Mouse (Mus musculus) liver, embryonic 15.5 days (tissue): ENCODE results near the gene Nr1d1. TPM values are rescaled to one million over a fixed set of nuclear protein-coding genes. Genes with fewer than 3 reads are reported as not detected.
"Not testable (repeated sequence)": the region's sequence is repeated elsewhere in the genome, so short reads cannot be mapped to it uniquely, and the experiment has no call there.

Experiments used
- ATAC-seq: fragments of 200-750 bp; cut with Nextera tagmentation; 2 replicates; pipeline ENCODE4 v1.8.0; 2017; ENCODE audit warnings: moderate number of reproducible peaks, mild to moderate bottlenecking, moderate library complexity; ENCODE audit not compliant: insufficient read depth
- H3K27ac ChIP-seq: fragments of 300-500 bp; sonication (generic); replicated peaks from 2 replicates; pipeline ENCODE4 v1.5.1; 2015; ENCODE audit warnings: mild to moderate bottlenecking, inconsistent platforms
- H3K27me3 ChIP-seq: fragments of 300-500 bp; sonication (generic); 2 replicates; pipeline ENCODE4 v1.6.1; 2015; ENCODE audit warnings: mild to moderate bottlenecking, inconsistent platforms
- H3K36me3 ChIP-seq: fragments of 300-500 bp; sonication (generic); replicated peaks from 2 replicates; pipeline ENCODE4 v1.6.1; 2015; ENCODE audit warnings: moderate library complexity, mild to moderate bottlenecking, inconsistent platforms
- H3K4me1 ChIP-seq: fragments of 300-500 bp; sonication (generic); replicated peaks from 2 replicates; pipeline ENCODE4 v1.6.1; 2015; ENCODE audit warnings: inconsistent platforms
- H3K4me2 ChIP-seq: fragments of 300-500 bp; sonication (generic); 2 replicates; pipeline ENCODE4 v1.6.1; 2015; ENCODE audit warnings: moderate library complexity, mild to moderate bottlenecking, inconsistent platforms
- H3K4me3 ChIP-seq: fragments of 300-500 bp; sonication (generic); replicated peaks from 2 replicates; pipeline ENCODE4 v1.5.1; 2015; ENCODE audit warnings: mild to moderate bottlenecking, inconsistent platforms
- H3K9ac ChIP-seq: fragments of 300-500 bp; sonication (generic); 2 replicates; pipeline ENCODE4 v1.6.1; 2015; ENCODE audit warnings: moderate library complexity, mild to moderate bottlenecking, inconsistent platforms
- H3K9me3 ChIP-seq: fragments of 300-500 bp; sonication (generic); replicated peaks from 2 replicates; pipeline ENCODE4 v1.6.1; 2016; ENCODE audit warnings: inconsistent platforms
- WGBS: fragments of 180-500 bp; shearing (Covaris S2); methylation state at CpG from one replicate; pipeline ENCODE4 v1.1.7; 2015; ENCODE audit warnings: mixed read lengths; ENCODE audit not compliant: insufficient replicate concordance; 5-methylcytosine and 5-hydroxymethylcytosine counted together
- polyA plus RNA-seq: library from polyadenylated mRNA; unstranded; fragments of >200 nt; fragmentation: Nextera tagmentation; extraction: Ambion mirVana; gene quantifications from 2 replicates; pipeline ENCODE4 v1.2.1, GENCODE M21; 2015

The Nr1d1 gene
- polyA plus RNA-seq, 1 experiment from 2014 or later, result 0.63 TPM

DNA sequence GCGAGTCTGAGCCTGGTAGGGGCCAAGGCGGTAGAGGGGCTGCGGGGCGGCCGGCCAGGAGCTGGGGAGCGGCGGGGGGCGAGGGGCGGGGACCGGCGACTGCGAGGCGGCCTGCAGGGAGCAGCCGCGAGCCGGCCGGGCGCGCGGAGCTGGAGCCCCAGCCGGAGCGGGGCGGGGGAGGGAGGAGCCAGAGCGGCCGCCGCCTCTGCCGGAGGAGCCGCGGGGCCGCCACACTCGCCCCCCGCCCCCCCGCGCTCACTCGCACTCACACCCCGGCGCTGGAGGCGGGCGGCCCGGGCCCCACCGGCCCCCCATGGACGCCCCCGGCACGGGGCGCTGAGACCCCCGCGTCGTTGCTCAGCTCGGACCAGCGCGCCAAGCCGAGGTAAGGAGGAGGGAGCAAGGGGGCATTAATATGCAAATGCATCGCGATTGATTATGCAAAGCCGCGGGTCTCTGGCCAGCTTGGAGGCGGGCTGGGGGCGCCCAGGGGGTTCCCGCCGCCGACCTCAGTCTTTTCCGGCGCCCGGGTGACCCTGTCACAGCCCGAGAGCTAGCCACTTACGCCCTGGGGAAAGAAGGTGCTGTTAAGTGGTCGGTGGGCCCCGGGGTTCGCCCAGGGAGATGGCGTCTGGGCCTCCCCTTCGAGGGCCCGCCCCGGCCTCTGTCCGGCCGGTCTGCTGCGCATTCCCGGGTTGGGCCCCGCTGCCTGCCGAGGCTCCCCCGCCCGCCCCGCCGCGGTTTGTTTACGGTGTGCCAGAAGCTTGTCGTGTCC lies 33.3 kb downstream of the Nr1d1 start:
- H3K4me1 ChIP-seq, result peaks cover 89% of the 10 kb centered on the region
- WGBS, result under 1% methylated on average over 66 of the region's 86 CpGs

DNA sequence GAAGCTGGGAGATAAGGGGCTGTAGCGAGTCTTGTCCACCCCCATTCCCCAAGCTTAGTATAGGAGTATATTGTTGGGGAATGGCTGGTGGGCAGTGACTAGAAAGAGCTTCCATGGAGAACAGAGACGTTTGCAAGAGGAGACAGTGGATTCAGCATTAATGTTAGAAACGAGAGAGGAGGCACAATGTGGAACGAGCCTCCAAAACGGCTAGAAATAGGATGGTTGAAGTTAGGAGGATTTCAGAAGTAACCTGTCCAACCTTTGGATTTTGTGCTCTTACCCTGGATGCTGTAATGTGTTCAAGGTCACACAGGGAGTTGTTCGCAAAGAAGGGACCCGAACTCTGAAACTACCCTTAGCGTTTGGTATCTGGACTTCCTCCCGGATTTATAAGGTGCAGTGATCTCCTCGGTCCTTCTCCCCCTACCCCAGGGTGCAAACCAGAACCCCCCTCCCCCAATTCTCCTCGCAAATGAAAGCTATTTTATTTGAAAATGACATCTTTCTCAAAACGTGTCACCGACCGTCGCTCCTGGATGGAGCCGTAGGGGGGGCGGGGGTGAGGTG lies 34.0 kb downstream of the Nr1d1 start:
- H3K9ac ChIP-seq, result peak overlapping the region; percentile 88
- peak overlapping the region; percentile 91 for H3K27ac ChIP-seq
- peak overlapping the region; percentile 99 for H3K4me2 ChIP-seq
- no peaks in the 10 kb centered on the region for H3K9me3 ChIP-seq
- peak overlapping the region; percentile 88 for H3K4me3 ChIP-seq
- H3K27me3 ChIP-seq, result no peaks in the 10 kb centered on the region
- WGBS, result under 1% methylated on average over 17 of the region's 17 CpGs
- peaks cover 82% of the 10 kb centered on the region for H3K4me1 ChIP-seq
- 0 out of 2 replicates have a peak, but pooled peaks cover 2% of the 10 kb centered on the region for H3K36me3 ChIP-seq
- peak; percentile 5; the same call in 1 of the 2 replicates for ATAC-seq

More for the DNA sequence above, 33.3 kb downstream of the Nr1d1 start:
- ATAC-seq, result peak; percentile 73
- no peaks in the 10 kb centered on the region for H3K27me3 ChIP-seq
- H3K9me3 ChIP-seq, result no peaks in the 10 kb centered on the region
- peak overlapping the region; percentile 91 for H3K27ac ChIP-seq
- H3K4me3 ChIP-seq, result peak overlapping the region; percentile 88
- H3K4me2 ChIP-seq, result peak overlapping the region; percentile 99
- H3K36me3 ChIP-seq, result 0 out of 2 replicates have a peak, but pooled peaks cover 2% of the 10 kb centered on the region
- peak overlapping the region; percentile 88 for H3K9ac ChIP-seq

DNA sequence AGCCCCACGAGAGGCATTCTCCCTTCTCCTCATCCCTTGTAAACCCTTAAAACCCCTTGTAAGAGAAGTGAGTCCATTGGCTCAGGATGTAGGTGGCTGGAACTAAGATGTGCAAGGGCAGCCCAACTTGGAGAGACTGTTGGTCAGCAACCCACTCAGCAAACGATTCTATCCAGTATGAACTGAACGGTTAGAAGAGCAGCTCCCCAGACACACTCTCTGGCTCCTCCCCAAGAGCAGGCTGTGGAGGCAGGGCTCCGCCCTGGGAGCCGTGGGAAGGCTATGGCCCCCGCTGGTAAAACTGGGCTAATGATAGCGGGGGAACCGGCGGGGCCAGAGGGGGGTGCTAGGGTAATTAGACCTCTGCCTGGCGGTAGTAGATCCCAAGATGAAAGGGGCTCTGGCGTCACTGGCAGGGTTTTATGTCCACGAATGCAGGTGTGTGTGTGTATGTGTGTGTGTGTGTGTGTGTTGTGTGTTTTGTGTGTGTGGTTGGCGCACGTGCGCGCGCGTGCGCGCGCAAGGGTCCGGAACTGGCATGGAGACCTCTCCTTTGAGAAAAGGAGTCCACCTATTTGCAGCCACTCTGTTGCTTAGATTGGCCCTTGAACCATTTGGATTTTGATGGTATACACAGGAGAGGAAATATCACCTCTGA lies 34.6 kb downstream of the Nr1d1 start, which contains the start of gene Thra:
Gene Thra (plus strand): TSS at position 246 of the 658 bp plus-strand sequence.
- H3K4me3 ChIP-seq, result peak within 1 kb of the TSS; percentile 88
- H3K27me3 ChIP-seq, result no peaks in the 10 kb centered on the region
- H3K4me1 ChIP-seq, result peaks cover 76% of the 10 kb centered on the region
- peak within 1 kb of the TSS; percentile 99 for H3K4me2 ChIP-seq
- peak within 1 kb of the TSS; percentile 91 for H3K27ac ChIP-seq
- peak within 1 kb of the TSS; percentile 88 for H3K9ac ChIP-seq
- no peaks in the 10 kb centered on the region for H3K9me3 ChIP-seq
- H3K36me3 ChIP-seq, result 0 out of 2 replicates have a peak, but pooled peaks cover 2% of the 10 kb centered on the region
- WGBS, result under 1% methylated on average over 22 of the region's 22 CpGs
- peak; percentile 79 for ATAC-seq

DNA sequence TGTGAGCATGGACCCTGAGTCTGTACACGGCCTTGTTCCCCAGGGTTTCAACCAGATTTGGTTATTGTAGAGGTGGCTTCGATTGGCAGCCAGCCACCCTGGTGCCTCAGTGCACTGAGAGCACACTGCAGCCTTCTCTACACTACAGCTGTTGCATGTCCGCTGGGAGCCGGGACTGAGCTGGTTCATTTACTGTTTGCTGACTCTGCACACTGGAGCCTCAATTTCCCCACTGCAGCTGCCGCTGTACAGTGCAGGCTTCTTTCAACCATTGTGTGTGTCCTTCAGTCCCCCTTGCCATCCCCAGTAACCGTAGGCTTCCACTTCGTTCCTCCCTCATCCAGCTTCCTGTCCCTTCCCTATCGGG lies 35.1 kb downstream of the Nr1d1 start:
- H3K4me1 ChIP-seq, result peaks cover 71% of the 10 kb centered on the region
- peak overlapping the region; percentile 88 for H3K9ac ChIP-seq
- H3K4me3 ChIP-seq, result peak overlapping the region; percentile 88
- no peaks in the 10 kb centered on the region for H3K27me3 ChIP-seq
- peak overlapping the region; percentile 91 for H3K27ac ChIP-seq
- H3K9me3 ChIP-seq, result no peaks in the 10 kb centered on the region
- WGBS, result 18% methylated on average over 8 of the region's 8 CpGs
- peak overlapping the region; percentile 99 for H3K4me2 ChIP-seq
- no peaks in the 10 kb centered on the region for H3K36me3 ChIP-seq
- 0 out of 2 replicates have a peak, but pooled peaks have one; percentile 13 for ATAC-seq

DNA sequence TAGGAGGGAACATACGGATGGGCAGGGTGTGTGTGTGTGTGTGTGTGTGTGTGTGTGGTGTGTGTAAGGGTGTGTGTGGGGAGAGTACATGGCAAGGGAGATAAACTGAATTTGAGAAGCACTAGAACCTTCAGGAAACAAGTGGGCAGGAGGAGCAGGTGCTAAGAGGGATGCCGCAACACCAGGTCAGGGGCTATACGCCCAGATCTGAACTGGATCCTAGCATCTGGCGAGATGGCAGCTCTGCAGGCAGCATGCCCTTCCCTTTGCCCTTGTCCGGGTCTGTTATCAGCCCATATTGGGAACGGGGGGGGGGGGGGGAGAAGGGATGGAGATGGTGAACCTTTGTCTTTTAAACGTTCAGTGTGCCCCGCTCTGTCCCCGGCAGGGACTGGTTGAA lies 36.2 kb downstream of the Nr1d1 start:
- H3K4me3 ChIP-seq, result no peak overlapping the region
- H3K27me3 ChIP-seq, result no peaks in the 10 kb centered on the region
- WGBS, result 35% methylated on average over 9 of the region's 9 CpGs
- peaks cover 5% of the 10 kb centered on the region; the same call in 1 of the 2 replicates for H3K9me3 ChIP-seq
- peaks cover 60% of the 10 kb centered on the region for H3K4me1 ChIP-seq
- no peaks in the 10 kb centered on the region for H3K36me3 ChIP-seq
- H3K4me2 ChIP-seq, result peak overlapping the region; percentile 44
- peak overlapping the region; percentile 15; the same call in 1 of the 2 replicates for H3K9ac ChIP-seq
- no peak for ATAC-seq
- H3K27ac ChIP-seq, result peak overlapping the region; percentile 38; the same call in 1 of the 2 replicates

DNA sequence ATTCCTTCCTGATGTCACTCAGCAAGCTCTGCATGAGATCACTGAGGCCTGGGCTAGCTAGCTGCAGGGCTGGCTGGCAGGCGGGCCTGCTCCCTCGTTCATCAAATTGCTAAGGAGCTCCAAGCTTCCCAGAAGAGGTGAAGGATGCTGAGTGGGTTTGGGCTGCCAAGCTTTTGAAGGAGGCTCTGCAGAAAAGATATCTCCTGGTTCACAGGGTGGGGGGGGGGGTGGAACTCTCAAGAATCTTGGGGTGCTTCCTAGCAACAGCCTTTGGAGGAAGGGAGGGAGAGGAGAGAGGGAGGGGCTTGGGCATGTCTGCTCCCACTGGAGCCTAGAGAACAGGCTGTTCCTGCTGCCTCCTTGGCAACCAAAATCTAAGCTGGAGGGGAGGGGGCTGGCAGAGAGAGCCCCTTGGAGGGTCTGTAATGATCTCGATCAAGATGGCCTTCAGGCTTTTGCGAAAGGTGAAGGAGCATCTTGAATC lies 36.7 kb downstream of the Nr1d1 start:
- peak overlapping the region; percentile 15; the same call in 1 of the 2 replicates for H3K9ac ChIP-seq
- no peaks in the 10 kb centered on the region for H3K36me3 ChIP-seq
- peaks cover 5% of the 10 kb centered on the region; the same call in 1 of the 2 replicates for H3K9me3 ChIP-seq
- 38% methylated on average over 4 of the region's 4 CpGs for WGBS
- no peak for ATAC-seq
- peak overlapping the region; percentile 44 for H3K4me2 ChIP-seq
- peak overlapping the region; percentile 38; the same call in 1 of the 2 replicates for H3K27ac ChIP-seq
- H3K4me3 ChIP-seq, result no peak overlapping the region
- H3K4me1 ChIP-seq, result peaks cover 56% of the 10 kb centered on the region
- H3K27me3 ChIP-seq, result no peaks in the 10 kb centered on the region

DNA sequence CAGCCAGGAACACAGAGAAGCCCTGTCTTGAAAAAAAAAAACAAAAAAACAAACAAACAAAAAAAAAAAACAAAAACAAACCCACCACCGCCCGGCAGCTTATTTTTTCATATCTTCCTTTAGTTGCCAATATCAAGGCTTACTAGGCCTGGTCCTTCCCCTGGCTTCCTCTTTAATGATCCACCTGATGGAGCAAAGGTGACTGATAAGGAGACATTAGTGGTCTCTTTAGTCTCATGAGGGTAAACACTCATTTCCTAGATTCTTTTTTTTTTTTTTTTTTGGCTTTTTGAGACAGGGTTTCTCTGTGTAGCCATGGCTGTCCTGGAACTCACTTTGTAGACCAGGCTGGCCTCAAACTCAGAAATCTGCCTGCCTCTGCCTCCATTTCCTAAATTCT lies 37.9 kb downstream of the Nr1d1 start:
- 49% methylated on average over 2 of the region's 2 CpGs for WGBS
- H3K36me3 ChIP-seq, H3K27ac ChIP-seq, H3K4me3 ChIP-seq, H3K4me2 ChIP-seq, H3K9ac ChIP-seq, H3K9me3 ChIP-seq, H3K27me3 ChIP-seq, ATAC-seq: not testable (repeated sequence)
- peaks cover 43% of the 10 kb centered on the region for H3K4me1 ChIP-seq

DNA sequence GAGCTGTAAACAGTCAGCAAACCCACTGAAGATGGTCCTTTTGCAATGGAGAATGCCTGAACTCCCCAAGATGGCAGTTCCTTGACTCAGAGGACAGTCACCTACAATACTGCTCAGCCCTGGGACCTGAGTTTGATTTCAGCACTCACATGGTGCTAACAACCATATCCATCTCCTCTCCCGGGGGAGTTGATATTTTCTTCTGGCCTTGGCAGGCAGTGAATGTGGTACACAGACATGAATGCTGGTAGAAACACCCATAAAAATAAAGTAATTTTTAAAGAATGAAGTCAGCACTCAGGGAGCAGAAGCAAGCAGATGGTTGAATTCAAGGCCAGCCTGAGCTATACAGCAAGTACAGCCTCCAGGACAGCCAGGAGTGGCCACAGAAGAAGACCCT lies 39.0 kb downstream of the Nr1d1 start:
- 91% methylated on average over 1 of the region's 1 CpGs for WGBS
- no peak overlapping the region for H3K27ac ChIP-seq
- H3K4me1 ChIP-seq, result peaks cover 36% of the 10 kb centered on the region

DNA sequence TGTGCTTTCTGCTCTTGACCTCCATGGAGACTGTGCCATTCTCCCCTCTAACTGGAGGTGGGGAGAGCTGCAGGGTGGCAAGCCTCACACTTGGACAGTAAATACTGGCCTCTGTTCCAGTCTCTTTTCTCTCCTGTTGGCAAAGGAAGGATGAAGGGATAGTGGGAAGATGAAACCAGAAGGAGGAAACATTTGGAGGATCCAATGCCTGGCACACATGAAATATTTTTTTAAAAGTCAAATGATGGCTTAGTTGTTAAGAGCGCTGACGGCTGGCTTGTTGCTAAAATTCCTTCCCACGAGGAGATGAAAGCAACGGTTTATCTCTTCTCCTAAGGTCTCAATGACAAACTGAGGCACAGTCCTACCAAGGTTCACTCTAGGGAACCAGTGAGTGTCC lies 40.0 kb downstream of the Nr1d1 start:
- WGBS, result 72% methylated on average over 4 of the region's 4 CpGs
- no peak overlapping the region for H3K4me3 ChIP-seq
- no peak overlapping the region for H3K9ac ChIP-seq
- H3K4me1 ChIP-seq, result peaks cover 25% of the 10 kb centered on the region
- H3K4me2 ChIP-seq, result no peak overlapping the region
- no peak overlapping the region for H3K27ac ChIP-seq
- no peaks in the 10 kb centered on the region for H3K27me3 ChIP-seq
- H3K36me3 ChIP-seq, result no peaks in the 10 kb centered on the region
- ATAC-seq, result no peak
- peaks cover 5% of the 10 kb centered on the region; the same call in 1 of the 2 replicates for H3K9me3 ChIP-seq

More for the DNA sequence above, 39.0 kb downstream of the Nr1d1 start:
- no peak overlapping the region for H3K9ac ChIP-seq
- H3K36me3 ChIP-seq, result no peaks in the 10 kb centered on the region
- no peak for ATAC-seq
- no peaks in the 10 kb centered on the region for H3K27me3 ChIP-seq
- H3K9me3 ChIP-seq, result peaks cover 5% of the 10 kb centered on the region; the same call in 1 of the 2 replicates
- no peak overlapping the region for H3K4me3 ChIP-seq
- no peak overlapping the region for H3K4me2 ChIP-seq

DNA sequence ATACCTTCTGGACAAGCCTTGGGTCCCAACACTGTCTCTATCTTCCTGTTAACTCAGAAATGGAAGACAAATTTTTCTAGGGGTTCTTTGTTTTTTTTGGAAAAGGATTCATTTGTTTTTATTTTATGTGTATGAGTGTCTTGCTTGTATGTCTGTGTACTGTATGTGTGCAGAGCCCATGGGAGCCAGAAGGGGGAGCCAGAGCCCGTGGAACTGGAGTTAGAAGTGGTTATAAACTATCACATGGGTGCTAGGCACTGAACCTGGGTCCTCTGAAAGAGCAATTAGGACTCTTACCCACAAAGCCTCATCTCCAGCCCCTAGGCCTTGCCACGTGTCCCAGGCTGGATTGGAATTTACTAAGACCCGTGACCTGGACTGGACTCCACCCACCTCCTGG lies 41.1 kb downstream of the Nr1d1 start:
- ATAC-seq, result no peak
- no peak overlapping the region for H3K4me2 ChIP-seq
- no peak overlapping the region for H3K27ac ChIP-seq
- 64% methylated on average over 3 of the region's 3 CpGs for WGBS
- H3K36me3 ChIP-seq, result no peaks in the 10 kb centered on the region
- peaks cover 20% of the 10 kb centered on the region for H3K4me1 ChIP-seq
- no peak overlapping the region for H3K9ac ChIP-seq
- H3K27me3 ChIP-seq, result no peaks in the 10 kb centered on the region
- H3K4me3 ChIP-seq, result no peak overlapping the region
- peaks cover 5% of the 10 kb centered on the region; the same call in 1 of the 2 replicates for H3K9me3 ChIP-seq
